Mouse (Mus musculus): Measurements from ENCODE around the gene Zfp410. TPM values are rescaled to one million over a fixed set of nuclear protein-coding genes. Genes with fewer than 3 reads are reported as not detected.

Gene Zfp410
- polyA plus RNA-seq (2015; fragmentation: Nextera tagmentation; extraction: Ambion mirVana): 109 and 120 TPM in 2 replicates

- Histone ChIP-seq H3K9me3 (replicated peaks) (no peaks in the 10 kb centered on the region), H3K9ac (peak within 1 kb of the TSS; percentile 94), H3K27ac (peak within 1 kb of the TSS; percentile 92), H3K4me2 (peak within 1 kb of the TSS; percentile 95), H3K4me3 (peak within 1 kb of the TSS; percentile 99), H3K27me3 (no peaks in the 10 kb centered on the region), H3K4me1 (peaks cover 33% of the 10 kb centered on the region), H3K36me3 (ENCODE audit: poor library complexity, severe bottlenecking) (no peaks in the 10 kb centered on the region)
- peak; percentile 94 for ATAC-seq
- under 1% methylated on average over 76 of the region's 77 CpGs for WGBS
Observed at GRCm38 (mm10) chr12:84316721-84317621, at the start of gene Zfp410. Gene Zfp410, plus strand, starts transcription at chr12:84316852.

DNA sequence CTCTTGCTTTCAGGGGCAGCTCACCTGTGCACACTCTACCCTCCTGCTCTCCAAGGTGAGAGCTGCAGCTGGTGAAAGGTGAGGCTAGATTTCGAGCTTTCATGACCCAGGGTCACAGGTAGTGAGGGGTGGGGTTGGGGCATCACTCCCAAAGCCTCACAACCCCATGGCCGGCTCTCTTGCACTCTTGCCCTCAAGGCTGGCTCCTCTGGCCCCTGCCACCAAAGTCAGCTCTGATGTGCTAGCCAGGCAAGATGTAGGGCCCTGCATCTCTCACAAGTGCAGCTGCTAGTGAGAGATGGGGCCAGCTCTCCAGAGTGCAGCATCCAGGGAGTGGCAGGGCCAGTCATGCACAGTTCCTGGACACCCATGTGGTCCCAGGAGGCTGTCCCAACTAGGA is 49.4 kb upstream of the Zfp410 start:
- 80% methylated on average over 2 of the region's 2 CpGs for WGBS

DNA sequence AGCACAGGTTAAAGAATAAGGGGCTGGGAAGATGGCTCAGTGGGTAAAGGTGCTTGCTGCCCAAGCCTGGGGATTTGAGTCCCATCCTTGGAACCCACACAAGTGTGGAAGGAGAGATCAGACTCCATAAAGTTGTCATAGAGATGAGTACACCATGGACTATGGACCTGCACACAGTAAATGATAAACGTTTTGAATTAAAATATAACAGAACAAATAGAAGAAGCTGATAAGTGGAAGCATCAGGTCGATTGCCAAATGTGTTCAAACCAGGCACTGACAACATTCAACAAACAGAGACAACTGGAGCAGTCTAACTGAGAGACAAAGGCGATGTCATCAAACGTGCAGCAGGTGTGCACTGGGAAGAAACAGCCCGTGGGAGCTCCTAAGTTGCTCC is 43.3 kb upstream of the Zfp410 start:
- Histone ChIP-seq H3K36me3 (ENCODE audit: poor library complexity, severe bottlenecking) (no peaks in the 10 kb centered on the region), H3K4me2 (no peak overlapping the region), H3K4me1 (peaks cover 10% of the 10 kb centered on the region), H3K4me3 (no peak overlapping the region), H3K9me3 (replicated peaks) (no peaks in the 10 kb centered on the region), H3K9ac (no peak overlapping the region), H3K27me3 (no peaks in the 10 kb centered on the region), H3K27ac (no peak overlapping the region)
- WGBS: 77% methylated on average over 5 of the region's 5 CpGs
- no peak for ATAC-seq

More for the DNA sequence above, 49.4 kb upstream of the Zfp410 start:
- Histone ChIP-seq H3K9ac (no peak overlapping the region), H3K4me1 (no peaks in the 10 kb centered on the region), H3K36me3 (ENCODE audit: poor library complexity, severe bottlenecking) (no peaks in the 10 kb centered on the region), H3K27me3 (no peaks in the 10 kb centered on the region), H3K27ac (no peak overlapping the region), H3K4me2 (no peak overlapping the region), H3K4me3 (no peak overlapping the region), H3K9me3 (replicated peaks) (peaks cover 4% of the 10 kb centered on the region; the same call in 1 of the 2 replicates)
- no peak for ATAC-seq

- Histone ChIP-seq H3K9ac (no peak overlapping the region), H3K27me3 (no peaks in the 10 kb centered on the region), H3K4me3 (no peak overlapping the region), H3K9me3 (replicated peaks) (no peaks in the 10 kb centered on the region), H3K36me3 (ENCODE audit: poor library complexity, severe bottlenecking) (no peaks in the 10 kb centered on the region), H3K4me1 (peaks cover 16% of the 10 kb centered on the region), H3K4me2 (no peak overlapping the region), H3K27ac (no peak overlapping the region)
- ATAC-seq: no peak
- WGBS: 93% methylated on average over 9 of the region's 9 CpGs
Observed at GRCm38 (mm10) chr12:84275288-84275687, 41.4 kb upstream of the Zfp410 start.

DNA sequence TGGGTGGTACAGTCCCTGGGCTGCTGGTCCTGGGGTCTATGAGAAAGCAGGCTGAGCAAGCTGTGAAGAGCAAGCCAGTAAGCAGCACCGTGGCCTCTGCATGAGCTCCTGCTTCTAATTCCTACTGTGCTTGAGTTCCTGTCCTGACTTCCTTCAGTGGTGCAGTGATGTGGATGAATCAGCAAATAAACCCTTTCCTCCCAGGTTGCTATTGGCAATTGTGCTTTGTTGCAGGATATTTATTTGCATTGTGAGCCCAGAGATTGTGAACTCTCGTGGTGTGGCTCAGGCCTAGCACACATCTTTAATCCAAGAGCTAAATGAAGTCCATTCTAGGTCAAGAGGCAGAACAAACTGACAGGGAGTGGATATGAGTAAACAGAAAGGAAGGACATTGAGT is 40.4 kb upstream of the Zfp410 start:
- H3K4me3 ChIP-seq: no peak overlapping the region
- no peaks in the 10 kb centered on the region for H3K9me3 ChIP-seq (replicated peaks)
- H3K27ac ChIP-seq: no peak overlapping the region
- no peak for ATAC-seq
- WGBS: 62% methylated on average over 2 of the region's 2 CpGs
- H3K4me1 ChIP-seq: peaks cover 16% of the 10 kb centered on the region
- H3K9ac ChIP-seq: no peak overlapping the region
- H3K27me3 ChIP-seq: no peaks in the 10 kb centered on the region
- H3K36me3 ChIP-seq (ENCODE audit: poor library complexity, severe bottlenecking): no peaks in the 10 kb centered on the region
- no peak overlapping the region for H3K4me2 ChIP-seq

- no peak for ATAC-seq
- no peak overlapping the region for H3K27ac ChIP-seq
- 83% methylated on average over 4 of the region's 4 CpGs for WGBS
- peaks cover 16% of the 10 kb centered on the region for H3K4me1 ChIP-seq
- no peak overlapping the region for H3K4me2 ChIP-seq
- no peaks in the 10 kb centered on the region for H3K9me3 ChIP-seq (replicated peaks)
- no peak overlapping the region for H3K9ac ChIP-seq
- no peak overlapping the region for H3K4me3 ChIP-seq
- H3K36me3 ChIP-seq (ENCODE audit: poor library complexity, severe bottlenecking): no peaks in the 10 kb centered on the region
- H3K27me3 ChIP-seq: no peaks in the 10 kb centered on the region
Observed at GRCm38 (mm10) chr12:84276799-84277198, 39.9 kb upstream of the Zfp410 start.

- H3K4me2 ChIP-seq: no peak overlapping the region
- H3K36me3 ChIP-seq (ENCODE audit: poor library complexity, severe bottlenecking): no peaks in the 10 kb centered on the region
- no peaks in the 10 kb centered on the region for H3K9me3 ChIP-seq (replicated peaks)
- no peaks in the 10 kb centered on the region for H3K27me3 ChIP-seq
- no peak overlapping the region for H3K4me3 ChIP-seq
- no peak overlapping the region for H3K9ac ChIP-seq
- WGBS: 24% methylated on average over 3 of the region's 3 CpGs
- peak; percentile 72; the same call in 1 of the 2 replicates for ATAC-seq
- peak overlapping the region; percentile 44 for H3K27ac ChIP-seq
- peaks cover 16% of the 10 kb centered on the region for H3K4me1 ChIP-seq
Observed at GRCm38 (mm10) chr12:84277832-84278231, 38.8 kb upstream of the Zfp410 start.

DNA sequence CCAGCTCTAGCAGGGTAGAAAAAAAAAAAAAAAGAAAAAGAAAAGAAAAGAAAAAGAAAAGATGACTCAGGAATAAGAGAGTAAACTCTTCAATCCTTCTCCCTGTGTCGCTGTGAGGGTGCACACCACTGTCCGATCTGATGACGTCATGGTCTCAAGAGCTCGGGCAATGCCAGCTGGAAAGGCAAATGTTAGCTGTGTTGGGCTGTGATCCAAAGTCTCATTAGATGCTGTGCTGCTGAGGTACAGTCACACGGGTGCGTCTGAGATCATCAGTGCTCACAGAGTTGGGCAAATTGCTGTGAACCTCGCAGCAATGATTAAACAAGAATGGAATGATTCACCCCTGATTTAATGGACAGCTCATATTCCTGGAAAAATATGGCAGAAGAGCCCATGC is 37.8 kb upstream of the Zfp410 start:
- no peak overlapping the region for H3K4me3 ChIP-seq
- no peaks in the 10 kb centered on the region for H3K36me3 ChIP-seq (ENCODE audit: poor library complexity, severe bottlenecking)
- no peak overlapping the region; the same call in 1 of the 2 replicates for H3K4me2 ChIP-seq
- 51% methylated on average over 7 of the region's 7 CpGs for WGBS
- peak; percentile 55; the same call in 1 of the 2 replicates for ATAC-seq
- no peaks in the 10 kb centered on the region for H3K27me3 ChIP-seq
- H3K27ac ChIP-seq: 0 out of 2 replicates have a peak overlapping the region, but pooled peaks have one; percentile 44
- H3K4me1 ChIP-seq: peaks cover 16% of the 10 kb centered on the region
- H3K9ac ChIP-seq: no peak overlapping the region
- H3K9me3 ChIP-seq (replicated peaks): no peaks in the 10 kb centered on the region

- ATAC-seq: no peak
- H3K27me3 ChIP-seq: no peaks in the 10 kb centered on the region
- H3K9me3 ChIP-seq (replicated peaks): no peaks in the 10 kb centered on the region
- H3K4me1 ChIP-seq: peaks cover 14% of the 10 kb centered on the region; the same call in 1 of the 2 replicates
- H3K4me2 ChIP-seq: peak overlapping the region; percentile 71
- no peak overlapping the region for H3K9ac ChIP-seq
- H3K27ac ChIP-seq: no peak overlapping the region
- peak overlapping the region; percentile 52; the same call in 1 of the 2 replicates for H3K4me3 ChIP-seq
- H3K36me3 ChIP-seq (ENCODE audit: poor library complexity, severe bottlenecking): no peaks in the 10 kb centered on the region
- 75% methylated on average over 14 of the region's 14 CpGs for WGBS
Observed at GRCm38 (mm10) chr12:84284391-84284790, 32.3 kb upstream of the Zfp410 start.

DNA sequence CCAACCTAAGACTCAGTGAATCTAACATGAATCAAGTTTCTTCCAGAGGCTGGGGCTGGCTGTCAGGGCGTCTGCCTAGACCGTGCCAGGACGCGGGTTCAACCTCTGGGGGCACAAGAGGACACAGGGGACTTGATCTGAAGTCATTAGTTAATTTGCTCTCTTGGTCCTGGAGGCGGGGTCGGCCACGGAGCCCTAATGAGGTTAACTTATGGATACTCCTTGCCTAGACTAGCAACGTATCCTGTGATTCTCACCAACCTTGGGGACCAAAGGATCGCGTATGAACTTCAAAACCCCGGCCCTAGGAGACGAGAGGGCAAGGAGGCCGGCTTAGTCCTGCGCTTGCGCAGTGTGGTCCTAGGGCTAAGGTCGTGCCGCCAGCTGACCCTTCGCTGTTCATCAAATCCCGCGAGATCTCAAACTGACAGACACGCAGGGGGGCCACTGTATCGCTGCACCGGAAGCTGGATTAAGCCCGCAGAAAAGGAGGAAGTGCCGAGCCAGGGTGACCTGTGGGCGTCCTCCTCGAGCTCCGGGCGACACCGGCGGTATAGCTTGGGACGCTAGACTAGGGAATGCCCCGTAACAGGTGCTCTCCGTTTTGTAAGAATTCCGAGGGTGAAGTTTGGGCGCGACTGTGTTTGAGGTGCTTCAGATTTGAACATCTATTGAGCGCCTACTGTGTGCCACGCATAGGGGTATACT is 31.6 kb upstream of the Zfp410 start, which contains the start of gene Ptgr2:
Ptgr2 (plus strand) TSS at position 348 of the 708 bp plus-strand sequence.
- Histone ChIP-seq H3K9me3 (replicated peaks) (no peaks in the 10 kb centered on the region), H3K27ac (no peak within 1 kb of the TSS), H3K36me3 (ENCODE audit: poor library complexity, severe bottlenecking) (no peaks in the 10 kb centered on the region), H3K9ac (peak within 1 kb of the TSS; percentile 73), H3K27me3 (no peaks in the 10 kb centered on the region), H3K4me1 (peaks cover 13% of the 10 kb centered on the region; the same call in 1 of the 2 replicates), H3K4me2 (peak within 1 kb of the TSS; percentile 71), H3K4me3 (peak within 1 kb of the TSS; percentile 52)
- ATAC-seq: peak; percentile 91
- under 1% methylated on average over 39 of the region's 39 CpGs for WGBS

GRCm38 (mm10) chr12:84285593-84285968 is 31.1 kb upstream of the Zfp410 start:
- WGBS: 34% methylated on average over 8 of the region's 8 CpGs
- H3K4me1 ChIP-seq: peaks cover 13% of the 10 kb centered on the region; the same call in 1 of the 2 replicates
- peak overlapping the region; percentile 71 for H3K4me2 ChIP-seq
- H3K27ac ChIP-seq: no peak overlapping the region
- no peaks in the 10 kb centered on the region for H3K9me3 ChIP-seq (replicated peaks)
- H3K36me3 ChIP-seq (ENCODE audit: poor library complexity, severe bottlenecking): no peaks in the 10 kb centered on the region
- peak overlapping the region; percentile 73 for H3K9ac ChIP-seq
- H3K4me3 ChIP-seq: peak overlapping the region; percentile 52
- H3K27me3 ChIP-seq: no peaks in the 10 kb centered on the region
- no peak for ATAC-seq

DNA sequence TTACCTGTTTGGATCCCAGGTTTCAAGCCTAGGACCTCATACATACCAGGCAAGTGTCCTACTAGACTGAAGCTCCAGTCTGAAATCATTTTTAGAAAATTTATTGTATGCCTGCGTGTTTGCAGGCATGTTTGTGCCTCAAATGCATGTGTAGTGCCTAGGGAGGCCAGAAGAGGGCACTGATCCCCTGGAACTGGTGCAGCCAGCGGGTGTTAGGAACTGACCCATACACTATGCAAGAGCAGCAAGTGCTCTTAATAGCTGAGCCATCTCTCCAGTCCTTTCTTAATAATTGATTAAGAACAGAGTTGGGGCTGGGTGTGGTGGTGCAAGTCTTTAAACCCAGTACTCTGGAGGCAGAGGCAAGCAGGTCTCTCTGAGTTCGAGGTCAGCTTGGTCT is 28.2 kb upstream of the Zfp410 start:
- H3K36me3 ChIP-seq (ENCODE audit: poor library complexity, severe bottlenecking): peaks cover 5% of the 10 kb centered on the region; the same call in 1 of the 2 replicates
- H3K4me1 ChIP-seq: peaks cover 13% of the 10 kb centered on the region; the same call in 1 of the 2 replicates
- H3K27me3 ChIP-seq: no peaks in the 10 kb centered on the region
- H3K4me3 ChIP-seq: no peak overlapping the region
- ATAC-seq: no peak
- 58% methylated on average over 3 of the region's 3 CpGs for WGBS
- no peaks in the 10 kb centered on the region for H3K9me3 ChIP-seq (replicated peaks)
- H3K27ac ChIP-seq: no peak overlapping the region
- no peak overlapping the region for H3K9ac ChIP-seq
- no peak overlapping the region for H3K4me2 ChIP-seq

Data from forebrain, embryonic 13.5 days (tissue).